In genomic region chr9:110054080-110054421, GRCm38 (mm10) we compare ENCODE assay signal across 10 mouse cellular contexts.
DNase-seq lines count a peak whose midpoint lies in the region; ATAC-seq lines count a peak whose summit lies in the region.
"Had no signal": no experiment of that assay in that cellular context is flagged by ENCODE, and none has a peak within 500 bp of the region (broad histone marks: within the 10 kb centered on the region; RNA-seq: fewer than 3 reads in every experiment).

No protein-coding gene starts in this region.

- WGBS in heart, embryonic 13.5 days = 78% methylated on average over 2 of the region's 2 CpGs
- 82% methylated on average over 2 of the region's 2 CpGs for WGBS in heart, embryonic 11.5 days (ENCODE audit: insufficient replicate concordance)
- WGBS in forebrain, embryonic 11.5 days = 11% methylated on average over 2 of the region's 2 CpGs
- 6% methylated on average over 2 of the region's 2 CpGs for whole genome bisulfite sequencing in hindbrain, embryonic 13.5 days
- 16% methylated on average over 2 of the region's 2 CpGs for WGBS in neural tube, embryonic 13.5 days

- H3K9ac ChIP-seq in heart, embryonic 13.5 days = no peak overlapping the region
- H3K9ac ChIP-seq in heart, embryonic 11.5 days (ENCODE audit: low read depth, low read length) = no peak overlapping the region
- H3K9ac ChIP-seq in forebrain, embryonic 11.5 days (ENCODE audit: low read length) = peak overlapping the region; percentile 43; the same call in 1 of the 2 replicates
- peak overlapping the region; percentile 81 for H3K9ac ChIP-seq in hindbrain, embryonic 13.5 days
- H3K9ac ChIP-seq in neural tube, embryonic 13.5 days = peak overlapping the region; percentile 73
- H3K9ac ChIP-seq: embryonic facial prominence, embryonic 13.5 days; limb, embryonic 12.5 days had no signal

- peaks cover 44% of the 10 kb centered on the region for H3K4me1 ChIP-seq in heart, embryonic 13.5 days
- peaks cover 17% of the 10 kb centered on the region for H3K4me1 ChIP-seq in heart, embryonic 11.5 days (ENCODE audit: control insufficient read depth, insufficient read depth, low read length)
- peaks cover 21% of the 10 kb centered on the region; the same call in 1 of the 2 replicates for H3K4me1 ChIP-seq in forebrain, embryonic 11.5 days (replicated peaks; ENCODE audit: control insufficient read depth, insufficient read depth, low read length)
- peaks cover 72% of the 10 kb centered on the region for H3K4me1 ChIP-seq in hindbrain, embryonic 13.5 days (replicated peaks)
- H3K4me1 ChIP-seq in neural tube, embryonic 13.5 days (replicated peaks) = peaks cover 81% of the 10 kb centered on the region

- DNase-seq in forebrain, embryonic 11.5 days (ENCODE audit: low spot score) = no peak
- DNase-seq in lung, postnatal 36 days = no peak
- no peak for DNase-seq in kidney, postnatal 4 days
- DNase-seq: gastrocnemius, postnatal 36 days had no signal

- H3K9me3 ChIP-seq in heart, embryonic 13.5 days = no peaks in the 10 kb centered on the region
- no peaks in the 10 kb centered on the region for H3K9me3 ChIP-seq in heart, embryonic 11.5 days (replicated peaks; ENCODE audit: control insufficient read depth, low read length)
- no peaks in the 10 kb centered on the region for H3K9me3 ChIP-seq in forebrain, embryonic 11.5 days (ENCODE audit: control insufficient read depth, low read length)
- no peaks in the 10 kb centered on the region for H3K9me3 ChIP-seq in hindbrain, embryonic 13.5 days
- no peaks in the 10 kb centered on the region for H3K9me3 ChIP-seq in neural tube, embryonic 13.5 days
- H3K9me3 ChIP-seq: embryonic facial prominence, embryonic 13.5 days; limb, embryonic 12.5 days had no signal

- H3K27me3 ChIP-seq in heart, embryonic 13.5 days (replicated peaks) = no peaks in the 10 kb centered on the region
- H3K27me3 ChIP-seq in heart, embryonic 11.5 days (ENCODE audit: control insufficient read depth, insufficient read depth, low read length) = no peaks in the 10 kb centered on the region
- no peaks in the 10 kb centered on the region for H3K27me3 ChIP-seq in forebrain, embryonic 11.5 days (ENCODE audit: control insufficient read depth, insufficient read depth, low read length)
- H3K27me3 ChIP-seq in hindbrain, embryonic 13.5 days = no peaks in the 10 kb centered on the region
- H3K27me3 ChIP-seq in neural tube, embryonic 13.5 days = no peaks in the 10 kb centered on the region
- H3K27me3 ChIP-seq: embryonic facial prominence, embryonic 13.5 days; limb, embryonic 12.5 days had no signal

- no peak overlapping the region for H3K4me3 ChIP-seq in heart, embryonic 13.5 days
- no peak overlapping the region for H3K4me3 ChIP-seq in heart, embryonic 11.5 days (ENCODE audit: low read depth, low read length)
- peak overlapping the region; percentile 15; the same call in 1 of the 2 replicates for H3K4me3 ChIP-seq in forebrain, embryonic 11.5 days (ENCODE audit: low read depth, low read length)
- peak overlapping the region; percentile 48 for H3K4me3 ChIP-seq in hindbrain, embryonic 13.5 days
- H3K4me3 ChIP-seq in neural tube, embryonic 13.5 days = peak overlapping the region; percentile 44
- H3K4me3 ChIP-seq: embryonic facial prominence, embryonic 13.5 days; limb, embryonic 12.5 days had no signal

- H3K4me2 ChIP-seq in heart, embryonic 13.5 days = no peak overlapping the region
- no peak overlapping the region for H3K4me2 ChIP-seq in heart, embryonic 11.5 days
- H3K4me2 ChIP-seq in forebrain, embryonic 11.5 days (ENCODE audit: low read depth, low read length, severe bottlenecking) = peak overlapping the region; percentile 34; the same call in 1 of the 2 replicates
- peak overlapping the region; percentile 79 for H3K4me2 ChIP-seq in hindbrain, embryonic 13.5 days
- H3K4me2 ChIP-seq in neural tube, embryonic 13.5 days = peak overlapping the region; percentile 65
- H3K4me2 ChIP-seq: embryonic facial prominence, embryonic 13.5 days; limb, embryonic 12.5 days had no signal

- peaks cover 9% of the 10 kb centered on the region; the same call in 1 of the 2 replicates for H3K36me3 ChIP-seq in heart, embryonic 13.5 days
- H3K36me3 ChIP-seq in heart, embryonic 11.5 days (ENCODE audit: control insufficient read depth, insufficient read depth, low read length) = no peaks in the 10 kb centered on the region
- H3K36me3 ChIP-seq in forebrain, embryonic 11.5 days (ENCODE audit: control insufficient read depth, insufficient read depth, low read length) = no peaks in the 10 kb centered on the region
- H3K36me3 ChIP-seq in hindbrain, embryonic 13.5 days = no peaks in the 10 kb centered on the region
- peaks cover 5% of the 10 kb centered on the region; the same call in 1 of the 2 replicates for H3K36me3 ChIP-seq in neural tube, embryonic 13.5 days

- ATAC-seq in heart, embryonic 13.5 days (ENCODE audit: extremely low read depth, insufficient number of reproducible peaks, low FRiP score, low TSS enrichment) = no peak
- no peak for ATAC-seq in heart, embryonic 11.5 days (replicated peaks; ENCODE audit: insufficient number of reproducible peaks, low FRiP score, low TSS enrichment)
- peak; percentile 78 for ATAC-seq in forebrain, embryonic 11.5 days (replicated peaks; ENCODE audit: low FRiP score)
- ATAC-seq in hindbrain, embryonic 13.5 days (ENCODE audit: low FRiP score) = peak; percentile 53
- ATAC-seq in neural tube, embryonic 13.5 days (ENCODE audit: low read depth) = peak; percentile 65; the same call in 1 of the 2 replicates

- H3K27ac ChIP-seq in heart, embryonic 13.5 days (replicated peaks) = 0 out of 2 replicates have a peak overlapping the region, but pooled peaks have one; percentile 85
- H3K27ac ChIP-seq in heart, embryonic 11.5 days (ENCODE audit: low read depth, low read length) = no peak overlapping the region
- peak overlapping the region; percentile 79 for H3K27ac ChIP-seq in forebrain, embryonic 11.5 days (ENCODE audit: low read depth, low read length)
- H3K27ac ChIP-seq in hindbrain, embryonic 13.5 days = peak overlapping the region; percentile 97
- peak overlapping the region; percentile 93 for H3K27ac ChIP-seq in neural tube, embryonic 13.5 days (replicated peaks)
- H3K27ac ChIP-seq: embryonic facial prominence, embryonic 13.5 days; limb, embryonic 12.5 days had no signal

Comparison
In these comparisons a context has a peak if more than half of its experiments do, and no peak if none do; other contexts are left out.
1. ATAC-seq: peak in forebrain, embryonic 11.5 days (single experiment), hindbrain, embryonic 13.5 days (single experiment) and neural tube, embryonic 13.5 days (single experiment); none in heart, embryonic 13.5 days (single experiment) and heart, embryonic 11.5 days (single experiment).
2. H3K4me2 ChIP-seq: peak in forebrain, embryonic 11.5 days (single experiment), hindbrain, embryonic 13.5 days (single experiment) and neural tube, embryonic 13.5 days (single experiment); none in heart, embryonic 13.5 days (single experiment) and heart, embryonic 11.5 days (single experiment).
3. H3K4me3 ChIP-seq: peak in forebrain, embryonic 11.5 days (single experiment), hindbrain, embryonic 13.5 days (single experiment) and neural tube, embryonic 13.5 days (single experiment); none in heart, embryonic 13.5 days (single experiment) and heart, embryonic 11.5 days (single experiment).
4. H3K9ac ChIP-seq: peak in forebrain, embryonic 11.5 days (single experiment), hindbrain, embryonic 13.5 days (single experiment) and neural tube, embryonic 13.5 days (single experiment); none in heart, embryonic 13.5 days (single experiment) and heart, embryonic 11.5 days (single experiment).